Mouse (Mus musculus) embryonic facial prominence, embryonic 14.5 days (tissue): ENCODE data around the gene Mfsd4b3. TPM values are rescaled to one million over a fixed set of nuclear protein-coding genes. Genes with fewer than 3 reads are reported as not detected.
"Not testable (repeated sequence)": the region's sequence is repeated elsewhere in the genome, so short reads cannot be mapped to it uniquely, and the experiment has no call there.

ENCODE experiments used
- ATAC-seq: fragments of 200-750 bp; cut with Nextera tagmentation; 2 replicates; pipeline ENCODE4 v1.8.0; 2017; ENCODE audit warnings: low read depth, moderate number of reproducible peaks, moderate TSS enrichment
- DNase-seq: peaks from one replicate; pipeline ENCODE4 v3.0.0-alpha.2; 2015; ENCODE audit warnings: low spot score
- H3K27ac ChIP-seq: fragments of 300-500 bp; sonication (generic); replicated peaks from 2 replicates; pipeline ENCODE4 v1.5.1; 2014; ENCODE audit warnings: low read depth, mild to moderate bottlenecking, low read length, moderate library complexity
- H3K27me3 ChIP-seq: fragments of 300-500 bp; sonication (generic); replicated peaks from 2 replicates; pipeline ENCODE4 v1.6.1; 2014; ENCODE audit warnings: low read length; ENCODE audit not compliant: control insufficient read depth, insufficient read depth
- H3K36me3 ChIP-seq: fragments of 300-500 bp; sonication (generic); 2 replicates; pipeline ENCODE4 v1.6.1; 2014; ENCODE audit warnings: low read length, mixed read lengths; ENCODE audit not compliant: control insufficient read depth, insufficient read depth
- H3K4me1 ChIP-seq: fragments of 300-500 bp; sonication (generic); 2 replicates; pipeline ENCODE4 v1.6.1; 2014; ENCODE audit warnings: antibody characterized with exemption, low read length; ENCODE audit not compliant: control insufficient read depth, insufficient read depth
- H3K4me2 ChIP-seq: fragments of 300-500 bp; sonication (generic); 2 replicates; pipeline ENCODE4 v1.6.1; 2014; ENCODE audit warnings: low read depth, mild to moderate bottlenecking, low read length, moderate library complexity, mixed read lengths
- H3K4me3 ChIP-seq: fragments of 300-500 bp; sonication (generic); 2 replicates; pipeline ENCODE4 v1.5.1; 2014; ENCODE audit warnings: low read depth, mild to moderate bottlenecking, low read length
- H3K9ac ChIP-seq: fragments of 300-500 bp; sonication (generic); 2 replicates; pipeline ENCODE4 v1.6.1; 2014; ENCODE audit warnings: low read depth, mild to moderate bottlenecking, low read length, moderate library complexity, mixed read lengths
- H3K9me3 ChIP-seq: fragments of 300-500 bp; sonication (generic); 2 replicates; pipeline ENCODE4 v1.6.1; 2016; ENCODE audit warnings: low read length; ENCODE audit not compliant: control insufficient read depth
- WGBS: fragments of 180-500 bp; shearing (Covaris S2); extraction: QIAGEN DNeasy Blood & Tissue Kit; methylation state at CpG from one replicate; pipeline ENCODE4 v1.1.7; 2014; 5-methylcytosine and 5-hydroxymethylcytosine counted together
- polyA plus RNA-seq: library from polyadenylated mRNA; unstranded; fragments of >200 nt; fragmentation: Nextera tagmentation; extraction: Ambion mirVana; gene quantifications from 2 replicates; pipeline ENCODE4 v1.2.1, GENCODE M21; 2014

Mfsd4b3 gene
- polyA plus RNA-seq, result 0.45 and 1.4 TPM in 2 replicates

DNA sequence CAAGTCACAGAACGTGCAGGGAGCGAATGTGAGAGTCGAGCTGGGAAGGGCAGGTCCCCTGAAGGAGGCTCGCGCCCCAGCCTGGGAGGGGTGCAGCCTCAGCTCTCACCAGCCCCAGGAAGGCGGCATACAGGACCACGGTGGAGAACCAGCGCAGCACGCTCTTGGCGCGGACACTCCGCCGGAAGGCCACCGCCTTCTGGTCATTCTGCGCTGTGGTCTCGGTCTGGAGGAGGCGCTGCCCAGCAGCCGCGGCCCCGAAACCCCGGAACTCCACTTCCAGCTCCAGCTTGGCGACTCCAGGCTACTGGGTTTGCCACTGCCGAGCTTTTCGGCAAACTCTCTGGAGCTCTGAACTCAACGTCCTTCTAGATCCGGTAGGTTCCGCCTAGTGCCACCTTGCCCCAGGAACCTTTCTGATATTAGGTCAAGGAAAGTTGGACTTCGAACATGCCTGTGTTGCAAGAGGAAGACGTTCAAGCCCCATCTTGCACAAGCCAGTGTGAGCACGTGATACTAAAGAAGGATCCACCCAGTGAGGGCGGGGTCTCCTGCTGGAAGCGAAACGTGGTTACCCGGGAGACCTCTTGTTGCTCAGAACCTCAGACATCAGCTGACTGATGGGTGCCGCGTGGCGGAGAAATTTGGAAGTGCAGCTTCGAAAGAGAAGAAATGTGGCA lies at the start of gene Mfsd4b3:
TSS of gene Mfsd4b3 (minus strand) at position 393 of the 680 bp plus-strand sequence.
- Histone ChIP-seq H3K4me1 (0 out of 2 replicates have a peak, but pooled peaks cover 3% of the 10 kb centered on the region), H3K4me2 (peak within 1 kb of the TSS; percentile 89), H3K36me3 (no peaks in the 10 kb centered on the region), H3K27ac (no peak within 1 kb of the TSS; the same call in 1 of the 2 replicates), H3K9ac (peak within 1 kb of the TSS; percentile 58), H3K27me3 (no peaks in the 10 kb centered on the region), H3K9me3 (no peaks in the 10 kb centered on the region), H3K4me3 (peak within 1 kb of the TSS; percentile 52)
- WGBS, result 2% methylated on average over 32 of the region's 38 CpGs
- ATAC-seq, result peak; percentile 99
- peak; percentile 98 for DNase-seq

DNA sequence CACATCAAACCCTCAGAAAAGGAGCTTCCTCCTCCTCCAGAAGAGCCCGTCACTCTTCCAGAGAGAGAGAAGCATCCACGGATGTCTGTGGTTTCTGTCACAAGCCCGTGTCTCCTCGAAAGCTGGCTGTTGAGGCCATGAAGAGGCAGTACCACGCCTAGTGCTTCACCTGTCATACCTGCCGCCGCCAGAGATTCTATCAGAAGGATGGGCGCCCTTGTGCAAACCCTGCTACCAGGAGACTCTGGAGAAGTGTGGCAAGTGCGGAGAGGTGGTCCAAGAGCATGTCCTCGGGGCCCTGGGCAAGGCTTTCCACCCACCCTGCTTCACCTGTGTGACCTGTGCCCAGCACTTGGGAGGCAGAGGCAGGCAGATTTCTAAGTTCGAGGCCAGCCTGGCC lies 49.6 kb upstream of the Mfsd4b3 start:
- no peak overlapping the region for H3K4me2 ChIP-seq
- no peak overlapping the region for H3K4me3 ChIP-seq
- WGBS, result 72% methylated on average over 11 of the region's 11 CpGs

DNA sequence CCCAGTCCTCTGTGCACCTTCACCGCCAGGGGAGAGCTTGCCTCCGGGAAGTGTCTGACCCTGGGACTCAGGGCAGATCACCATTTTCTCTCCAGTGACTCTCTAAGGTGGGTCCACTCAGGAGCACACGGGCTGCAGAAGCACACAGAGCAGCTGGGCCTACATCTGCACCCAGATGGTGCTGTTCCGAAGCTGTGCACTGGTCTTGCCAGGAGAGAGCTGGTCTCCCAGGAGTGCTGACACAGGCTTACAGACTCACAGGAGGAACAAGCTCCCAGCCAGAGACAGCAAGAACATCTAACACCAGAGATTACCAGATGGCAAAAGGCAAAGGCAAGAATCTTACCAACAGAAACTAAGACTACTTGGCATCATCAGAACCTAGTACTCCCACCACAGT lies 48.9 kb upstream of the Mfsd4b3 start:
- H3K9ac ChIP-seq, H3K4me1 ChIP-seq, H3K4me3 ChIP-seq, H3K4me2 ChIP-seq, ATAC-seq, H3K27me3 ChIP-seq, H3K9me3 ChIP-seq, H3K27ac ChIP-seq, H3K36me3 ChIP-seq, DNase-seq: not testable (repeated sequence)
- WGBS, result 75% methylated on average over 4 of the region's 4 CpGs

More for the DNA sequence above, 49.6 kb upstream of the Mfsd4b3 start:
- H3K4me1 ChIP-seq, result no peaks in the 10 kb centered on the region
- H3K27me3 ChIP-seq, result no peaks in the 10 kb centered on the region
- ATAC-seq (no peak), DNase-seq (no peak)
- no peaks in the 10 kb centered on the region for H3K36me3 ChIP-seq
- no peak overlapping the region for H3K27ac ChIP-seq
- no peaks in the 10 kb centered on the region for H3K9me3 ChIP-seq
- H3K9ac ChIP-seq, result no peak overlapping the region

DNA sequence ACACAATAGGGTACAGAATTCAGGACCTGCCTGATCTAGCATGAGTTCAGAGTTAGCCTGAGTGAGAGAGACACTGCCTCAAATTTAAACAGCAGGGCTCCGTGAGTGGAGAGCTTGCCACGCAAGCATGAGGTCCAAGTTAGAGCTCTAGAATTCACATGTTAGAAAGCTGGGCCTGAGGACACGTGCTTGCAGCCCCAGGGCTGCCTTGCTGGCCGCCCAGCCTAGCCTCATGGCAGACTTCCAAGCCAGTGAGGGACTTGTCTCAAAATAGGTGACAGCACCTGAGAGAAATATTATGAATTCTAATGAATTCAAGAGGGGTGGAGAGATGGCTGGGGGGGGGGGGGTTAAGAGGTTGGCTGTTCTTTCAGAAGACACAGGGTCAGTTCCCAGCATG lies 48.0 kb upstream of the Mfsd4b3 start:
- ATAC-seq (no peak), DNase-seq (no peak)
- Histone ChIP-seq H3K4me1 (no peaks in the 10 kb centered on the region), H3K27ac (no peak overlapping the region), H3K4me3 (no peak overlapping the region), H3K4me2 (no peak overlapping the region), H3K36me3 (no peaks in the 10 kb centered on the region), H3K27me3 (no peaks in the 10 kb centered on the region), H3K9me3 (no peaks in the 10 kb centered on the region), H3K9ac (no peak overlapping the region)
- WGBS, result 83% methylated on average over 4 of the region's 4 CpGs

DNA sequence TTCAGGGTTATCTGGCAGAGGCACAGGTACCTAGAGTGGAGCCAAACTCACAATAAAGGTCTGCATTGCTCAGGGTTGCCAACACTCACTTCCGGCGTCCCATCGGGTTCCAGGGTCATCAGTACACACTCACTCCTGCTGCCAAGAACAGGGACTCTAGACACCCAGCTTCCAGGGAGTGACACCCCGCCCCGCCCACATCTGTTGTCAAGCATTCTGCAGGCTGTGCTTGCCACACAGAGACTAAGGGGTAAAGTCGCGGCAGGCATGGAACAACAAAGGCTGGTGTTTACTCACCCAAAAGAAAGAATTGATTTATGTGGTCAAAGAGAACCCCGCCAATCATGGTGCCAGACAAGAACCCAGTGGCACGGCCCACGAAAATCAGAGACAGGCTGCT lies 47.0 kb upstream of the Mfsd4b3 start:
- 70% methylated on average over 10 of the region's 10 CpGs for WGBS
- no peak for DNase-seq
- H3K27ac ChIP-seq, result no peak overlapping the region

DNA sequence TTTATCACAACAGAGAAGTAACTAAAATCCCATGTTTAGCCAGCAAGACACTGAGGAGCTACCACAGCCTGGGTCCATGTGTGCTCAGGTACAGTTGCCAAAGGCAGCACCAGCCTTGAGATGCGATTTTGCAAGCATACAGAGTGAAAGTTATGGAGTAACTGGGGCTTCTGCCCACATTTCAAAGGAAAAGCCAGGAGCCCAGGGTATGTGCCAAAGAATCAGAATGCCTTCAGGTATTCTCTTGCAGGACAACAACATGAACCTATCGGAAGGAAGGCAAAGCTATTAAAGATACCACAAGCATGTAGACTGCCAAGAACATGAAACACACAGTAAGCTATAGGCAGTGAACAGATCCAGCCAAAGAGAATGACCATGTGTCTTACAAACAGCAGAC lies 40.8 kb upstream of the Mfsd4b3 start:
- H3K9me3 ChIP-seq, result no peaks in the 10 kb centered on the region
- H3K36me3 ChIP-seq, result no peaks in the 10 kb centered on the region
- no peaks in the 10 kb centered on the region for H3K4me1 ChIP-seq
- ATAC-seq, result no peak
- no peak overlapping the region for H3K4me3 ChIP-seq
- no peak overlapping the region for H3K9ac ChIP-seq
- no peak overlapping the region for H3K4me2 ChIP-seq
- H3K27ac ChIP-seq, result no peak overlapping the region
- H3K27me3 ChIP-seq, result no peaks in the 10 kb centered on the region
- DNase-seq, result no peak
- 91% methylated on average over 2 of the region's 2 CpGs for WGBS

More for the DNA sequence above, 47.0 kb upstream of the Mfsd4b3 start:
- Histone ChIP-seq H3K27me3 (no peaks in the 10 kb centered on the region), H3K36me3 (no peaks in the 10 kb centered on the region), H3K9me3 (no peaks in the 10 kb centered on the region), H3K4me3 (no peak overlapping the region), H3K4me1 (no peaks in the 10 kb centered on the region), H3K4me2 (no peak overlapping the region), H3K9ac (no peak overlapping the region)
- no peak for ATAC-seq

DNA sequence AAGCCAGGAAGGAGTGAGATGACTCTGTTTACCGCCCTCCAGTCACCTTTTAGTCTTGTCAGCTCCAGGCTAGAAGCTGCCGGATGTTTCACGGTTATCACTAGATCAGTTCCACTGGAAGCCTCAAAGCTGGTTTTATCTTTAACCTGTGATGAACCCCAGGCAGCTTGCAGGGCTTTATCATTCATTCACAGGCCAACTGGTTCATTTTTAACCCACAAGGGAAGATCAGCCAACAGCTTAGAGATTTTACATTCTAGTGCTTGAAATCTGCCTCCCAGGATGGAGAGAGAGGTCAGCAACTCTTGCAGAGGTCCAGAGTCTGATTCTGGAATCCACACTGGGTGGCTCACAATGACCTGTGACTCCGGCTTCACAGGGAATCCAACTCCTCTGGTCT lies 31.2 kb upstream of the Mfsd4b3 start:
- Histone ChIP-seq H3K4me2 (no peak overlapping the region), H3K27me3 (no peaks in the 10 kb centered on the region), H3K4me1 (no peaks in the 10 kb centered on the region), H3K9ac (no peak overlapping the region), H3K4me3 (no peak overlapping the region), H3K36me3 (no peaks in the 10 kb centered on the region), H3K27ac (no peak overlapping the region), H3K9me3 (0 out of 2 replicates have a peak, but pooled peaks cover 3% of the 10 kb centered on the region)
- DNase-seq, result no peak
- ATAC-seq, result no peak
- 49% methylated on average over 4 of the region's 4 CpGs for WGBS

DNA sequence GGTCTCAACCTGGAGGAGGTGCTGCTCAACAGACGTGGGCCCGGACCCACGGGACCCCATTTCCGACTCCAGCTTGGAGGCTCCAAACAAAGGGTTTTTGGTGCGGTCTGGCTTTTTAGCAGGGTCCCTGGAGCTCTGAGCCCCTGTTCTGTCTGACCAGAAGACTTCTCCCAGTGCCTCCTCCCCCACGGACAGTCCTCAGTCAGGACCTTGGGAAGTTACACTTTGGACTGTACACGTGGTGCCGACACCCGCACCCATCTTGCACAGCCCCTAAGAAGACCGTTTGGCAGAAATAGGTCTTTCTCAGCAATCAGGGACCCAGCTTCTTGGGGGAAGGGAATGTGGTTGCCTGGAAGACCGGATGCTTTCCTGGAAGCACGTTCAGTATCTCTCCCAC lies 26.5 kb upstream of the Mfsd4b3 start, which contains the start of gene Mfsd4b5:
TSS of gene Mfsd4b5 (minus strand) at position 181 of the 400 bp plus-strand sequence.
- H3K4me3 ChIP-seq, result no peak within 1 kb of the TSS
- 87% methylated on average over 12 of the region's 12 CpGs for WGBS
- no peaks in the 10 kb centered on the region for H3K36me3 ChIP-seq
- no peaks in the 10 kb centered on the region for H3K27me3 ChIP-seq
- H3K4me2 ChIP-seq, result no peak within 1 kb of the TSS
- H3K27ac ChIP-seq, result no peak within 1 kb of the TSS
- ATAC-seq (no peak), DNase-seq (no peak)
- no peak within 1 kb of the TSS for H3K9ac ChIP-seq
- H3K9me3 ChIP-seq, result no peaks in the 10 kb centered on the region
- H3K4me1 ChIP-seq, result no peaks in the 10 kb centered on the region

DNA sequence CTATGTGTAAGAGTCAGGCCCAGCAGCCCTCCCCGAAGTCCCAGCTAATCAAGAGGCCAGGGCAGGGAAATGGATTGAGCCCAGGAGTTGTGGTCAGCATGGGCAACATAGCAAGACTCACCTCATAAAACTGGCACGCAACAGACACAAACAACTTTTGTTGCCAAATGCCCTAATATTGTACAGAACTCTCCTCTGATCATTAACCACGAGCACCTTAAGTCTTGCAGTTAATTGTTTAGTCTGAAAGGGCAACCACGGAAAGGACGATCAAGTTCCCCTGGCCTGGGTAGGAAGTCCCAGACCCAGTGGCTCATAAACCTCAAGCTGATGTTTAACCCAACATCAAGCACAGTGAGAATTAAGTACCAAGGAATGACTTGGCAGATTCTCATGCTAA lies 22.7 kb upstream of the Mfsd4b3 start:
- DNase-seq (no peak), ATAC-seq (no peak)
- peaks cover 7% of the 10 kb centered on the region; the same call in 1 of the 2 replicates for H3K9me3 ChIP-seq
- H3K4me1 ChIP-seq, result no peaks in the 10 kb centered on the region
- H3K27me3 ChIP-seq, result no peaks in the 10 kb centered on the region
- H3K9ac ChIP-seq, result no peak overlapping the region
- no peaks in the 10 kb centered on the region for H3K36me3 ChIP-seq
- WGBS, result 72% methylated on average over 5 of the region's 5 CpGs
- no peak overlapping the region for H3K4me3 ChIP-seq
- H3K27ac ChIP-seq, result no peak overlapping the region
- H3K4me2 ChIP-seq, result no peak overlapping the region
